Mouse (Mus musculus) myocyte (in vitro differentiated cells): ENCODE results near the gene Ltn1. TPM values are rescaled to one million over a fixed set of nuclear protein-coding genes. Genes with fewer than 3 reads are reported as not detected.

Experiments
- H3K27me3 ChIP-seq: one replicate; pipeline ENCODE4 v1.6.1; 2011; ENCODE audit not compliant: control insufficient read depth, insufficient read depth, insufficient read length
- H3K36me3 ChIP-seq: one replicate; pipeline ENCODE4 v1.6.1; 2011; ENCODE audit not compliant: control insufficient read depth, insufficient read depth
- H3K4me2 ChIP-seq: one replicate; pipeline ENCODE4 v1.6.1; 2011; ENCODE audit warnings: low read depth, control low read depth
- H3K4me3 ChIP-seq: one replicate; pipeline ENCODE4 v1.5.1; 2011; ENCODE audit warnings: mild to moderate bottlenecking, control low read depth, moderate library complexity
- H3K79me2 ChIP-seq: one replicate; pipeline ENCODE4 v1.6.1; 2011; ENCODE audit not compliant: control insufficient read depth, insufficient read depth
- H3ac ChIP-seq: one replicate; pipeline ENCODE4 v1.6.1; 2011; ENCODE audit not compliant: control insufficient read depth, insufficient read length
- CEBPB ChIP-seq: IDR thresholded peaks from 2 replicates; pipeline ENCODE4 v1.6.1; 2011; ENCODE audit warnings: mild to moderate bottlenecking, moderate library complexity; ENCODE audit not compliant: poor library complexity, insufficient read depth, severe bottlenecking
- E2F4 ChIP-seq: IDR thresholded peaks from one replicate; pipeline ENCODE4 v1.6.1; 2011; ENCODE audit warnings: mild to moderate bottlenecking, control low read depth, moderate library complexity; ENCODE audit not compliant: insufficient read depth
- MAX ChIP-seq: IDR thresholded peaks from one replicate; pipeline ENCODE4 v1.6.1; 2011; ENCODE audit warnings: low read depth, mild to moderate bottlenecking, control low read depth
- MYOD1 ChIP-seq, 3 experiments: IDR thresholded peaks; one replicate each; pipeline ENCODE4 v1.6.1; 2011; ENCODE audit warnings: control low read depth in 2 of 3, low read depth in 2 of 3, mild to moderate bottlenecking in 2 of 3, moderate library complexity in 1 of 3; ENCODE audit not compliant: insufficient read length in 2 of 3, control insufficient read depth in 1 of 3
- MYOG ChIP-seq, 3 experiments: IDR thresholded peaks; one replicate each; pipeline ENCODE4 v1.6.1; 2011; ENCODE audit warnings: control low read depth in 2 of 3, low read depth in 2 of 3, mild to moderate bottlenecking in 2 of 3; ENCODE audit not compliant: insufficient read length in 2 of 3, control insufficient read depth in 1 of 3, insufficient read depth in 1 of 3
- POLR2A ChIP-seq: IDR thresholded peaks from one replicate; pipeline ENCODE4 v1.6.1; 2011; ENCODE audit warnings: low read depth, mild to moderate bottlenecking, control low read depth, moderate library complexity; ENCODE audit not compliant: insufficient read length
- POLR2AphosphoS2 ChIP-seq: IDR thresholded peaks from one replicate; pipeline ENCODE4 v1.6.1; 2011; ENCODE audit warnings: low read depth, control low read depth; ENCODE audit not compliant: insufficient read length
- REST ChIP-seq: IDR thresholded peaks from one replicate; pipeline ENCODE4 v1.6.1; 2011; ENCODE audit warnings: mild to moderate bottlenecking, control low read depth, moderate library complexity; ENCODE audit not compliant: insufficient read depth, insufficient read length
- SRF ChIP-seq: IDR thresholded peaks from one replicate; pipeline ENCODE4 v1.6.1; 2011; ENCODE audit warnings: low read depth; ENCODE audit not compliant: control insufficient read depth, insufficient read length
- TCF12 ChIP-seq: IDR thresholded peaks from one replicate; pipeline ENCODE4 v1.6.1; 2011; ENCODE audit warnings: mild to moderate bottlenecking, control low read depth; ENCODE audit not compliant: poor library complexity, insufficient read depth, severe bottlenecking
- TCF3 ChIP-seq: IDR thresholded peaks from one replicate; pipeline ENCODE4 v1.6.1; 2011; ENCODE audit warnings: low read depth, control low read depth; ENCODE audit not compliant: insufficient read length
- USF1 ChIP-seq: IDR thresholded peaks from one replicate; pipeline ENCODE4 v1.6.1; 2011; ENCODE audit warnings: low read depth, mild to moderate bottlenecking, control low read depth, moderate library complexity
- polyA plus RNA-seq: library from polyadenylated mRNA; unstranded; fragments of >200 nt; fragmentation: generic; extraction: Trizol; gene quantifications from one replicate; pipeline ENCODE4 v1.2.1, GENCODE M21; 2012; ENCODE audit warnings: missing spikeins

Gene Ltn1
- polyA plus RNA-seq, 1 experiment = 5.8 TPM

DNA sequence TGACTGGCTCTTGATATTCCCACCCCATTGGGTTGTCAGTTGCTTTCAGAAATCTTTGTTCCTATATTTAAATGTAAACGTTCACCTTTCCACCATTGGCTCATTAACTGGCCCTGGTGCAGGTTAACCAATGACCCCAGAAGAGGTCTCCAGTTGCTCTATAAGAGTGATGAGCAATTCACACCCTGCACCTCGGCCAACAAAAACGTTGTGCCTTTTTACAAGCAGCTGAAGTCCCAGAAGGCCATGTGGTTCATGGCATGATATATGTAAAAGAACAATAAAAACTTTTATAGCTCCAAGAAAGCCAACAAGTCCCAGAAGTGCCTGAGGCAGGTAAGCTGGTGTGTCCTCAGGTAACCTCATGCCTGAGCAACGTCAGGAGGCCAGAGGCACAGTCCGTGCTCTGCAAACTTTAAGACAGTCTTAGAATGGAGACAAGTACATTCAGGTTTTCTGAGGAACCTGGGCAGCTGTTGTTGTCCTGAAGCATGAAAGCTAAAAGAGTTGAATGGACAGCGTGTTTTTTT lies 91.3 kb downstream of the Ltn1 start:
- no peaks in the 10 kb centered on the region for H3K27me3 ChIP-seq
- H3ac ChIP-seq = no peak overlapping the region
- H3K36me3 ChIP-seq = no peaks in the 10 kb centered on the region
- H3K4me2 ChIP-seq = no peak overlapping the region
- H3K79me2 ChIP-seq = no peaks in the 10 kb centered on the region
- no peak for TF ChIP-seq TCF3
- TF ChIP-seq TCF12 = no peak
- TF ChIP-seq SRF = no peak
- no peak for TF ChIP-seq POLR2A
- no peak for TF ChIP-seq POLR2AphosphoS2
- no peak for TF ChIP-seq MAX
- no peak for TF ChIP-seq USF1
- no peak for TF ChIP-seq REST
- TF ChIP-seq CEBPB = no peak
- no peak for TF ChIP-seq E2F4
- no peak for TF ChIP-seq MYOG (IDR thresholded peaks at IDR 0.05; ENCODE audit: control insufficient read depth in 1 of 3, insufficient read depth in 1 of 3, insufficient read length in 2 of 3, low read depth in 2 of 3)
- TF ChIP-seq MYOD1 (IDR thresholded peaks at IDR 0.05; ENCODE audit: control insufficient read depth in 1 of 3, insufficient read length in 2 of 3, low read depth in 2 of 3) = no peak
- no peak overlapping the region for H3K4me3 ChIP-seq

DNA sequence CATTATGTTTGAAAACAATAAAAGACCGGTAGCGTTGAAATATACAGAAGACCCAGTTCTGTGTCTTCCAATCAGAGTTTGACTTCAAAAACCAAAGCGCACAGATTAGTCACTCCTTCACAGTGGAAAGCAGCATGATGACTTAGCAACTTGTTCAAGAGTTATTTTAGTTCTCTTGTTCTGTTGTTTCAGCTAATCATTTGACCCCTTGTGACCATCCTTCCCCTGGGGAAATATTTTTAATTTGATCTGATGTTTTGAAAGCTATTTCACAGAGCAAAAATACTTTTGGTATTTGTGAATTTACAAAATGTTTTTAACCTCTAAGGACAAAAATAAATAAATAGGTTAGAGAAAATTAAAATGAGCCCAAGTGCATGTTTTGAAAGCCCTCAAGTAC lies 97.7 kb downstream of the Ltn1 start:
- Histone ChIP-seq H3K4me3 (no peak overlapping the region), H3K27me3 (no peaks in the 10 kb centered on the region), H3ac (no peak overlapping the region), H3K36me3 (no peaks in the 10 kb centered on the region), H3K79me2 (no peaks in the 10 kb centered on the region), H3K4me2 (no peak overlapping the region)
- TF ChIP-seq SRF (no peak), POLR2A (no peak), CEBPB (no peak), TCF3 (no peak), E2F4 (no peak), REST (no peak), MAX (no peak), USF1 (no peak), MYOD1 (IDR thresholded peaks at IDR 0.05; ENCODE audit: control insufficient read depth in 1 of 3, insufficient read length in 2 of 3, low read depth in 2 of 3) (no peak), TCF12 (no peak), POLR2AphosphoS2 (no peak)

DNA sequence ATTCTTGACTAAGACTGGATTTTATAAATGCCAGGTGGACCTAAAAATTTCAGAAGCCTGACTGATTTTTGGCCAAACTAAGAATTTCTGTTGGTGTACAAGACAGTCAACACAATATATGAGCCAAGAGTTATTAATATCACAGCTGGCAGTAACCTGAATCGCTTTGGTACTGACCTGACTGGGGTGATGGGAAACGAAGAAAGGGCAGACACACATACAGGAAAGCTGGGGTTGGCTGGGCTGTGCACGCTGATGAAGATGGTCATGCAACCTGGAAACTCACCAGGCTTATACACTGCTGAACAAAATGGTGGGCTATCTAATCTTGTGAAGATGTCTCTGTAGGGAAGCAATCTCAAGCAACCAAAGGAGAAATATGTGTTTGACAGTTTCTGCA lies 102.4 kb downstream of the Ltn1 start:
- no peaks in the 10 kb centered on the region for H3K79me2 ChIP-seq
- H3K36me3 ChIP-seq = no peaks in the 10 kb centered on the region
- TF ChIP-seq CEBPB (no peak), TCF12 (no peak), E2F4 (no peak), MYOD1 (IDR thresholded peaks at IDR 0.05; ENCODE audit: control insufficient read depth in 1 of 3, insufficient read length in 2 of 3, low read depth in 2 of 3) (no peak), TCF3 (no peak), SRF (no peak), POLR2A (no peak), POLR2AphosphoS2 (no peak), REST (no peak), MYOG (IDR thresholded peaks at IDR 0.05; ENCODE audit: control insufficient read depth in 1 of 3, insufficient read depth in 1 of 3, insufficient read length in 2 of 3, low read depth in 2 of 3) (no peak), USF1 (no peak), MAX (no peak)
- no peak overlapping the region for H3K4me3 ChIP-seq
- H3ac ChIP-seq = no peak overlapping the region
- no peaks in the 10 kb centered on the region for H3K27me3 ChIP-seq
- no peak overlapping the region for H3K4me2 ChIP-seq

Other genes starting within 250 kb of the Ltn1 start
- gene N6amt1, start 78.4 kb downstream of the Ltn1 start, polyA plus RNA-seq = 6.2 TPM
- gene Rwdd2b, start 8.0 kb upstream of the Ltn1 start, polyA plus RNA-seq = 4.1 TPM
- gene Usp16, start 22.1 kb upstream of the Ltn1 start, polyA plus RNA-seq = 17.0 TPM
- gene Cct8, start 63.3 kb upstream of the Ltn1 start, polyA plus RNA-seq = 133 TPM
- gene Map3k7cl, start 120.7 kb upstream of the Ltn1 start, polyA plus RNA-seq = 2.2 TPM